Mouse (Mus musculus): ENCODE measurements around the gene Zc3h7b.
A peak's percentile ranks its signal among the peaks of the same experiment; 100 is the strongest.

GRCm38 (mm10) chr15:81784762-81785161 lies 39.9 kb downstream of the Zc3h7b start:
- TF ChIP-seq POLR2A (IDR thresholded peaks at IDR 0.05; ENCODE audit: insufficient read depth, low read depth, low read length) (no peak), CTCF (IDR thresholded peaks at IDR 0.05) (peak; percentile 59)

All from heart, adult 2 months (tissue).